Mouse (Mus musculus) hindbrain, embryonic 15.5 days (tissue): Measurements from ENCODE around the gene Rpa2. TPM values are rescaled to one million over a fixed set of nuclear protein-coding genes. Genes with fewer than 3 reads are reported as not detected.
"Not testable (repeated sequence)": the region's sequence is repeated elsewhere in the genome, so short reads cannot be mapped to it uniquely, and the experiment has no call there.

Experiments
- ATAC-seq: fragments of 200-750 bp; cut with Nextera tagmentation; 2 replicates; pipeline ENCODE4 v1.8.0; 2017; ENCODE audit warnings: low read depth, moderate number of reproducible peaks, moderate TSS enrichment; ENCODE audit not compliant: low FRiP score
- H3K27ac ChIP-seq: fragments of 300-500 bp; sonication (generic); replicated peaks from 2 replicates; pipeline ENCODE4 v1.5.1; 2015; ENCODE audit warnings: mild to moderate bottlenecking, inconsistent platforms
- H3K27me3 ChIP-seq: fragments of 300-500 bp; sonication (generic); 2 replicates; pipeline ENCODE4 v1.6.1; 2015; ENCODE audit warnings: control low read depth, inconsistent platforms
- H3K36me3 ChIP-seq: fragments of 300-500 bp; sonication (generic); 2 replicates; pipeline ENCODE4 v1.6.1; 2015; ENCODE audit warnings: control low read depth, inconsistent platforms
- H3K4me1 ChIP-seq: fragments of 300-500 bp; sonication (generic); replicated peaks from 2 replicates; pipeline ENCODE4 v1.6.1; 2015; ENCODE audit warnings: control low read depth, inconsistent platforms
- H3K4me2 ChIP-seq: fragments of 300-500 bp; sonication (generic); 2 replicates; pipeline ENCODE4 v1.6.1; 2015; ENCODE audit warnings: moderate library complexity, mild to moderate bottlenecking, inconsistent platforms
- H3K4me3 ChIP-seq: fragments of 300-500 bp; sonication (generic); 2 replicates; pipeline ENCODE4 v1.5.1; 2015; ENCODE audit warnings: mild to moderate bottlenecking, inconsistent platforms
- H3K9ac ChIP-seq: fragments of 300-500 bp; sonication (generic); 2 replicates; pipeline ENCODE4 v1.6.1; 2015; ENCODE audit warnings: inconsistent platforms
- H3K9me3 ChIP-seq: fragments of 300-500 bp; sonication (generic); 2 replicates; pipeline ENCODE4 v1.6.1; 2016; ENCODE audit warnings: control low read depth, inconsistent platforms
- WGBS: fragments of 180-500 bp; shearing (Covaris S2); methylation state at CpG from one replicate; pipeline ENCODE4 v1.1.7; 2015; 5-methylcytosine and 5-hydroxymethylcytosine counted together
- polyA plus RNA-seq: library from polyadenylated mRNA; unstranded; fragments of >200 nt; fragmentation: Nextera tagmentation; extraction: Ambion mirVana; gene quantifications from 2 replicates; pipeline ENCODE4 v1.2.1, GENCODE M21; 2015

Gene Rpa2
- polyA plus RNA-seq, 1 experiment from 2014 or later, result 41.5 TPM

- no peak overlapping the region for H3K9ac ChIP-seq
- H3K27me3 ChIP-seq, result no peaks in the 10 kb centered on the region
- no peak for ATAC-seq
- no peaks in the 10 kb centered on the region for H3K4me1 ChIP-seq
- no peak overlapping the region for H3K4me2 ChIP-seq
- H3K9me3 ChIP-seq, result no peaks in the 10 kb centered on the region
- H3K27ac ChIP-seq, result no peak overlapping the region
- 84% methylated on average over 5 of the region's 5 CpGs for WGBS
- H3K36me3 ChIP-seq, result peaks cover 47% of the 10 kb centered on the region
- no peak overlapping the region for H3K4me3 ChIP-seq
Measured at GRCm38 (mm10) chr4:132776764-132777163, 8.6 kb downstream of the Rpa2 start.

- 95% methylated on average over 6 of the region's 6 CpGs for WGBS
- Histone ChIP-seq H3K9ac (no peak overlapping the region), H3K4me1 (no peaks in the 10 kb centered on the region), H3K9me3 (no peaks in the 10 kb centered on the region), H3K27me3 (no peaks in the 10 kb centered on the region), H3K4me2 (no peak overlapping the region), H3K36me3 (peaks cover 41% of the 10 kb centered on the region), H3K27ac (no peak overlapping the region), H3K4me3 (no peak overlapping the region)
- no peak for ATAC-seq
Measured at GRCm38 (mm10) chr4:132778562-132779201, 10.6 kb downstream of the Rpa2 start.

- Histone ChIP-seq H3K36me3 (peaks cover 28% of the 10 kb centered on the region; the same call in 1 of the 2 replicates), H3K9me3 (no peaks in the 10 kb centered on the region)
Measured at GRCm38 (mm10) chr4:132780288-132780687, 12.2 kb downstream of the Rpa2 start.

GRCm38 (mm10) chr4:132783732-132784131 is 15.6 kb downstream of the Rpa2 start:
- no peaks in the 10 kb centered on the region for H3K27me3 ChIP-seq
- no peak overlapping the region for H3K27ac ChIP-seq
- peaks cover 4% of the 10 kb centered on the region; the same call in 1 of the 2 replicates for H3K36me3 ChIP-seq
- WGBS, result 88% methylated on average over 2 of the region's 2 CpGs
- no peak overlapping the region for H3K9ac ChIP-seq
- no peaks in the 10 kb centered on the region for H3K4me1 ChIP-seq
- H3K4me2 ChIP-seq, result no peak overlapping the region
- ATAC-seq, result no peak
- H3K4me3 ChIP-seq, result no peak overlapping the region
- H3K9me3 ChIP-seq, result no peaks in the 10 kb centered on the region

More at GRCm38 (mm10) chr4:132780288-132780687, 12.2 kb downstream of the Rpa2 start:
- Histone ChIP-seq H3K9ac (no peak overlapping the region), H3K27me3 (no peaks in the 10 kb centered on the region), H3K4me2 (no peak overlapping the region), H3K27ac (no peak overlapping the region), H3K4me1 (no peaks in the 10 kb centered on the region), H3K4me3 (no peak overlapping the region)
- WGBS, result 92% methylated on average over 4 of the region's 4 CpGs
- ATAC-seq, result no peak

GRCm38 (mm10) chr4:132785228-132785627 is 17.1 kb downstream of the Rpa2 start:
- no peaks in the 10 kb centered on the region for H3K27me3 ChIP-seq
- no peak overlapping the region for H3K4me2 ChIP-seq
- no peak overlapping the region for H3K4me3 ChIP-seq
- no peaks in the 10 kb centered on the region for H3K36me3 ChIP-seq
- no peak overlapping the region for H3K9ac ChIP-seq
- H3K9me3 ChIP-seq, result no peaks in the 10 kb centered on the region
- WGBS, result 98% methylated on average over 13 of the region's 13 CpGs
- ATAC-seq, result no peak
- H3K4me1 ChIP-seq, result no peaks in the 10 kb centered on the region
- H3K27ac ChIP-seq, result no peak overlapping the region

- WGBS, result 92% methylated on average over 8 of the region's 8 CpGs
- no peak for ATAC-seq
Measured at GRCm38 (mm10) chr4:132789731-132790130, 21.6 kb downstream of the Rpa2 start.

GRCm38 (mm10) chr4:132793322-132794004 is 25.3 kb downstream of the Rpa2 start:
- not testable (repeated sequence) for H3K9ac ChIP-seq, ATAC-seq, H3K27ac ChIP-seq, H3K4me1 ChIP-seq, H3K9me3 ChIP-seq, H3K36me3 ChIP-seq, H3K4me2 ChIP-seq, H3K4me3 ChIP-seq
- 94% methylated on average over 9 of the region's 9 CpGs for WGBS
- peaks cover 21% of the 10 kb centered on the region for H3K27me3 ChIP-seq

More at GRCm38 (mm10) chr4:132789731-132790130, 21.6 kb downstream of the Rpa2 start:
- H3K4me3 ChIP-seq, result no peak overlapping the region
- peaks cover 7% of the 10 kb centered on the region; the same call in 1 of the 2 replicates for H3K27me3 ChIP-seq
- H3K9me3 ChIP-seq, result no peaks in the 10 kb centered on the region
- no peak overlapping the region for H3K27ac ChIP-seq
- H3K4me1 ChIP-seq, result no peaks in the 10 kb centered on the region
- H3K36me3 ChIP-seq, result no peaks in the 10 kb centered on the region
- H3K4me2 ChIP-seq, result no peak overlapping the region
- no peak overlapping the region for H3K9ac ChIP-seq

- 68% methylated on average over 9 of the region's 9 CpGs for WGBS
- Histone ChIP-seq H3K27ac (no peak overlapping the region), H3K4me3 (no peak overlapping the region), H3K36me3 (no peaks in the 10 kb centered on the region), H3K9ac (no peak overlapping the region), H3K9me3 (no peaks in the 10 kb centered on the region), H3K4me1 (0 out of 2 replicates have a peak, but pooled peaks cover 5% of the 10 kb centered on the region), H3K4me2 (no peak overlapping the region), H3K27me3 (peaks cover 21% of the 10 kb centered on the region)
- no peak for ATAC-seq
Measured at GRCm38 (mm10) chr4:132794028-132794427, 25.9 kb downstream of the Rpa2 start.

- Histone ChIP-seq H3K4me2 (no peak overlapping the region), H3K4me1 (0 out of 2 replicates have a peak, but pooled peaks cover 5% of the 10 kb centered on the region), H3K9me3 (no peaks in the 10 kb centered on the region), H3K36me3 (no peaks in the 10 kb centered on the region), H3K4me3 (no peak overlapping the region), H3K27me3 (peaks cover 21% of the 10 kb centered on the region), H3K9ac (no peak overlapping the region), H3K27ac (no peak overlapping the region)
- 79% methylated on average over 8 of the region's 8 CpGs for WGBS
- no peak for ATAC-seq
Measured at GRCm38 (mm10) chr4:132794760-132795159, 26.6 kb downstream of the Rpa2 start.

GRCm38 (mm10) chr4:132795171-132795570 is 27.0 kb downstream of the Rpa2 start:
- Histone ChIP-seq H3K4me3 (no peak overlapping the region), H3K36me3 (no peaks in the 10 kb centered on the region), H3K4me2 (no peak overlapping the region), H3K27ac (no peak overlapping the region), H3K27me3 (peaks cover 21% of the 10 kb centered on the region), H3K4me1 (0 out of 2 replicates have a peak, but pooled peaks cover 5% of the 10 kb centered on the region), H3K9ac (no peak overlapping the region), H3K9me3 (no peaks in the 10 kb centered on the region)
- no peak for ATAC-seq
- 65% methylated on average over 7 of the region's 7 CpGs for WGBS

- no peak within 1 kb of the TSS for H3K9ac ChIP-seq
- 3% methylated on average over 21 of the region's 21 CpGs for WGBS
Measured at GRCm38 (mm10) chr4:132796196-132796886, 28.2 kb downstream of the Rpa2 start, which contains the start of gene Themis2. TSS of gene Themis2 (minus strand) at chr4:132796387.

GRCm38 (mm10) chr4:132797461-132797860 is 29.3 kb downstream of the Rpa2 start:
- no peak for ATAC-seq
- no peak overlapping the region for H3K27ac ChIP-seq
- no peak overlapping the region for H3K4me3 ChIP-seq
- H3K4me1 ChIP-seq, result 0 out of 2 replicates have a peak, but pooled peaks cover 5% of the 10 kb centered on the region
- no peaks in the 10 kb centered on the region for H3K36me3 ChIP-seq
- H3K4me2 ChIP-seq, result no peak overlapping the region
- 86% methylated on average over 1 of the region's 1 CpGs for WGBS
- no peak overlapping the region for H3K9ac ChIP-seq
- H3K27me3 ChIP-seq, result peaks cover 21% of the 10 kb centered on the region
- H3K9me3 ChIP-seq, result no peaks in the 10 kb centered on the region

More at GRCm38 (mm10) chr4:132796196-132796886, 28.2 kb downstream of the Rpa2 start, which contains the start of gene Themis2:
- peak within 1 kb of the TSS; percentile 55 for H3K4me2 ChIP-seq
- H3K27ac ChIP-seq, result no peak within 1 kb of the TSS
- H3K36me3 ChIP-seq, result no peaks in the 10 kb centered on the region
- ATAC-seq, result no peak
- 0 out of 2 replicates have a peak, but pooled peaks cover 5% of the 10 kb centered on the region for H3K4me1 ChIP-seq
- H3K27me3 ChIP-seq, result peaks cover 21% of the 10 kb centered on the region
- H3K9me3 ChIP-seq, result no peaks in the 10 kb centered on the region
- peak within 1 kb of the TSS; percentile 28 for H3K4me3 ChIP-seq
